Mouse (Mus musculus) spleen, adult 2 months (tissue): ENCODE measurements at regions not wholly inside any gene's neighbourhood (a gene's known extent, or its start where the extent isn't known, plus 50 kb on each side); places are given as distances from the start of the nearest gene placed in this dataset.

Experiments
- DNase-seq, 2 experiments: peaks; one replicate each; pipeline versions ENCODE4 v3.0.0 to v3.0.0-alpha.2; 2012 to 2021; ENCODE audit warnings: low spot score in 2 of 2, low read depth in 1 of 2
- H3K27ac ChIP-seq: fragments of 200-500 bp; 2 replicates; pipeline ENCODE4 v1.5.1; 2012; ENCODE audit warnings: low read length, inconsistent platforms; ENCODE audit not compliant: insufficient read depth
- H3K27me3 ChIP-seq: fragments of 200-500 bp; 2 replicates; pipeline ENCODE4 v1.6.1; 2012; ENCODE audit warnings: mild to moderate bottlenecking, moderate library complexity, low read length, inconsistent platforms; ENCODE audit not compliant: control insufficient read depth, insufficient read depth
- H3K36me3 ChIP-seq: fragments of 200-500 bp; 2 replicates; pipeline ENCODE4 v1.6.1; 2012; ENCODE audit warnings: mild to moderate bottlenecking, low read length, inconsistent platforms; ENCODE audit not compliant: control insufficient read depth, insufficient read depth
- H3K4me1 ChIP-seq: fragments of 200-500 bp; 2 replicates; pipeline ENCODE4 v1.6.1; 2011; ENCODE audit warnings: inconsistent platforms; ENCODE audit not compliant: control insufficient read depth, insufficient read depth, insufficient read length
- H3K4me3 ChIP-seq: fragments of 200-500 bp; 2 replicates; pipeline ENCODE4 v1.5.1; 2011; ENCODE audit warnings: mild to moderate bottlenecking, inconsistent platforms; ENCODE audit not compliant: insufficient read depth, insufficient read length; ENCODE audit errors: extremely low read depth
- CTCF ChIP-seq: fragments of 200-500 bp; IDR thresholded peaks from 2 replicates; pipeline ENCODE4 v1.5.1; 2011; ENCODE audit warnings: mild to moderate bottlenecking, inconsistent platforms; ENCODE audit not compliant: insufficient read depth, insufficient read length, insufficient replicate concordance; ENCODE audit errors: extremely low read depth
- POLR2A ChIP-seq: fragments of 200-500 bp; IDR thresholded peaks from 2 replicates; pipeline ENCODE4 v1.6.1; 2011; ENCODE audit warnings: low read depth, low read length, inconsistent platforms
- WGBS: fragments of 180-500 bp; shearing (Covaris S2); methylation state at CpG from one replicate; pipeline ENCODE4 v1.1.7; 2018; 5-methylcytosine and 5-hydroxymethylcytosine counted together

- no peaks in the 10 kb centered on the region for H3K4me1 ChIP-seq
- TF ChIP-seq POLR2A: no peak
- TF ChIP-seq CTCF: no peak
- 91% methylated on average over 5 of the region's 5 CpGs for WGBS
- H3K36me3 ChIP-seq: no peaks in the 10 kb centered on the region
- no peak for DNase-seq
- no peaks in the 10 kb centered on the region for H3K27me3 ChIP-seq
- no peak overlapping the region for H3K4me3 ChIP-seq
- H3K27ac ChIP-seq: no peak overlapping the region
Observed at GRCm38 (mm10) chr8:44576993-44577392, 358.3 kb upstream of the Fat1 start.
